Mouse (Mus musculus): ENCODE measurements at regions not wholly inside any gene's neighbourhood (a gene's known extent, or its start where the extent isn't known, plus 50 kb on each side); places are given as distances from the start of the nearest gene placed in this dataset.

DNA sequence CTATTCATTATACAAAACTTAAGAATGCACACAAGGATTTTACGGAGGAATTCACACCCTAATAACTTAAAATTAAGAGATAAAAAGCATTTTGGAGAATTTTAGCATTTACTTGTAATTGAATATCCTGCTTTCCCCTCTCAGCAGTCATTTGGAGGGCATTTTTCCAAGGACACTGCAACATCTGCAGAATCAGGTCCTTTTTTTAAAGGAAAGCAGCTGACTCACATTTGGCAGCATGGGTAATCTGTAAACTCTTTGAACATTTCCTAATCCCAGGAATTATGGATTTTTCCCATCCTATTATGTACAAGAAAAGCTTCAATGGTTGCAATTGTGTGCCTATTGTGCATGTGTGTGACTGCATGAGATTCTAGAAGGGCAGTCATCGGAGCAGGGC is 112.0 kb downstream of the Gm19410 start:
- in situ Hi-C loops (cut with MboI; ENCODE audit: unreplicated experiment in 2 of 2) = no loop called here

DNA sequence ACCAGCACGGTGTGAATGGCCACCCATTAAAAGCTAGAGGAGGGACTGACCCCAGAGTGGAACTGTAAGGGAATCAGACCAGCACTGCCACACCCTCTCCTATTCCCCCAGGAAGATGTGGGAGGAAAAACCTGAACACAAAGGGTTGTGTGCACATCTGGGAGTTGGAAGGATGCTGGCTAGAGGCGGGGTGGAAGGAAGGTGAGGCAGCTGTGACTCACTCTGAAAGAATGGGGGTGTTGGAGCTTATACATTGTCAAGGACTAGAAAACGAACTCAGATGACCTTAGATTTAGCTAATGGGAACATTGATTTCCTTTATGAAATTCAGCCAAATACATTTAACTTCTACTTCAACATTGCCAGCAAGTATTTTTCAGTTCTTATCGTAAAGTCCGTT is 116.2 kb downstream of the Gm19410 start:
- in situ Hi-C loops (cut with MboI; ENCODE audit: unreplicated experiment in 2 of 2) = no loop called here

- in situ Hi-C loops (cut with MboI; ENCODE audit: unreplicated experiment in 2 of 2) = no loop called here
These were observed 117.3 kb downstream of the Gm19410 start for GRCm38 (mm10) chr8:35882638-35883455.

GRCm38 (mm10) chr8:35883456-35883780 is 117.8 kb downstream of the Gm19410 start:
- in situ Hi-C loops (cut with MboI; ENCODE audit: unreplicated experiment in 2 of 2) = no loop called here

DNA sequence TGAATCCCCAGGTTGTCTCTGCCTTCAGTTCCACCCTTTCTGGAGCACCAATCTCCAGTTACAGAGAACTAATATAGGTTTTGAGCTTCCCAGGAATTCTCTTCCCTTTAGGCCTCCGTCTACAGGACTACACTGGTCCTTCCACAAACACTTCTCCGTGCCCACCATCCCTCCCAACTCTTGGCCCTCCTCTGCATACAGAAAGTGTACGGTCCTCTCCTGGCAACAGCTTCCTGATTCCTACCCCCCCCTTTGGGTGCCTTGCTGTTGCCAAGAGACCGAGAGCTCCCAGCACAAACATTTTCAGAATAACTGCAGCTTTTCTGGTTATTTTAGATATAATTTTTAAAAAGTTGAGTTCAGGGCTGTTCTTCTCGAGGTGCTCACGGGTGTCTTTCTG is 119.0 kb downstream of the Gm19410 start:
- in situ Hi-C loops (cut with MboI; ENCODE audit: unreplicated experiment in 2 of 2) = no loop called here

DNA sequence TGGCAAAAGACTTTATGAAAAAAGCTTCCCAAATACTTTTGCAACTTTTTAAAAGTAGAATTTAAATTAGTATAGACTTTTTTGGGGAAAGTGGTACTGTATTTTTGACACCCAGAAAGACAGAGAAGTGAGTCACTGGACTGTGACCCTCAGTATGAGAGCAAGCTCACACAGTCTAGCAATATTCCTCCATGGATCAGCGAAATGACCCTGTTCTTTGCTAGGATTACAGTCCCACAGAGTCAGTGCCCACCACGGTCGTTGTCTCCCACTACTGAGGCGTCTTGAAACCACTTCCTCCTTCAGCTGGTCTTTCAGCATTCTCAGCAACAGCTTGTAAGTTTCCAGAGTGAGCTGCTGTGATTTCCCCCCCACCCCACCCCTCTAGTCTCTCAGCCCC is 124.5 kb downstream of the Gm19410 start:
- in situ Hi-C loops (cut with MboI; ENCODE audit: unreplicated experiment in 2 of 2) = no loop called here

DNA sequence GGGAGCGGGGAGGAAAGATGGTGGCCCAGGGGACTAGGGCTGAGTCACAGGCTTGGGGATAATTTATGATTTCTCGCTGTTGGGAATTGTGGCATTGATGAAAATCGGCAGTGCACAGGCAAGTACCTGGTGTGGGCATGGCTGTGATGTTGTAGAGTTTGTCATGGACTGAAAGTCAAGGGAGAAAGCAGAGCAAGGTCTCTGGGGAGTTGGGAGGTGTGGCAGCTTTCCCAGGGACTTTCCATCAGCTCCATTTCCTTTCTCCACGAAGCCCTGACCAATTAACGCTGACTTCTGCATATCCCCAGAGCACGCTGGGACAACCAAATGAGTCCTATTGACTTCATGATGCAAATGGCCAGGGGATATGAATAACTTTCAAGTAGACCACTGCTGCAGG is 126.2 kb downstream of the Gm19410 start:
- in situ Hi-C loops (cut with MboI; ENCODE audit: unreplicated experiment in 2 of 2) = no loop called here

GRCm38 (mm10) chr8:35898493-35898892 is 132.9 kb downstream of the Gm19410 start:
- in situ Hi-C loops (cut with MboI; ENCODE audit: unreplicated experiment in 2 of 2) = no loop called here

- in situ Hi-C loops (cut with MboI; ENCODE audit: unreplicated experiment in 2 of 2) = no loop called here
These were observed 135.9 kb downstream of the Gm19410 start for GRCm38 (mm10) chr8:35901490-35901889.

- in situ Hi-C loops (cut with MboI; ENCODE audit: unreplicated experiment in 2 of 2) = no loop called here
These were observed 139.3 kb downstream of the Gm19410 start for GRCm38 (mm10) chr8:35904711-35905450.

DNA sequence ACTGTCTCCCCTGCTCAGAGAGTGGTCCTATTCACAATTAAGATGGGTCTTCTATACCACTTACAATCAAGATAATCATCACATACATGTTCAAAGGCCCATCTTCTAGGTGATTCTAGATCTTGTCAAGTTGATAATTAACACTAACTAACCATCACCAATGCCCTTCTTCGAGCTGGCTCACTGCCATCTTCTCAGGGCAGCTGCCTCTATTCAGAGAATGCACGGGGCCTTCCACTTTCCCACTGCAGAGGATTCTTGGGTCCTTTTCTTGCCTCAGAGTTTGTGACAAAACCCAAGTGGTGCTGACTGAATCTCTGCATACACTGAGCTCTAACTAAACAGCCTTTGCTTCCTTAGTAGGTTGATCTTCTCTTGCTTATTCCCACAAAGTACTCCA is 142.4 kb downstream of the Gm19410 start:
- in situ Hi-C loops (cut with MboI; ENCODE audit: unreplicated experiment in 2 of 2) = no loop called here

- in situ Hi-C loops (cut with MboI; ENCODE audit: unreplicated experiment in 2 of 2) = no loop called here
These were observed 146.7 kb downstream of the Gm19410 start for GRCm38 (mm10) chr8:35912264-35912663.

- in situ Hi-C loops (cut with MboI; ENCODE audit: unreplicated experiment in 2 of 2) = no loop called here
These were observed 150.4 kb downstream of the Gm19410 start for GRCm38 (mm10) chr8:35915878-35916518.

- in situ Hi-C loops (cut with MboI; ENCODE audit: unreplicated experiment in 2 of 2) = no loop called here
These were observed 152.0 kb downstream of the Gm19410 start for GRCm38 (mm10) chr8:35917573-35917972.

DNA sequence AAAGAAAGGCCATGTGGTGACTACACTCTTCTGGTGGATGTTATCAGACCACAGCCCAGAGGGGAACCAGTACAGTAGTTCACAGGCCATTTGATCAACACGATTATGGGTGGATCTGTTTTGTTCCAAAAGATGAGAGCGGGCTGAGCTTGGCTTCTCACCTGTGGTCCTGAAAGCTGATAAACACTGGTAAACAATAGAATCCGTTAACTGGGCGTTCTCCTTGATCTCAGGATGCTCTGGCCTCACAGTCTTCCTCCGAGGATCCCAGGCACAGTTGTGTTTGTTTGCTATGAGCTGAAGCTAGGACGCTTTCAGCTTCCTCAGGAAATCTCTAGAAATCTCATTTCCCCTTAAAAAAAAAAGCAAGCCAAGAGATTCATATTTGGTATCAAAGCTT is 153.9 kb downstream of the Gm19410 start:
- in situ Hi-C loops (cut with MboI; ENCODE audit: unreplicated experiment in 2 of 2) = no loop called here

DNA sequence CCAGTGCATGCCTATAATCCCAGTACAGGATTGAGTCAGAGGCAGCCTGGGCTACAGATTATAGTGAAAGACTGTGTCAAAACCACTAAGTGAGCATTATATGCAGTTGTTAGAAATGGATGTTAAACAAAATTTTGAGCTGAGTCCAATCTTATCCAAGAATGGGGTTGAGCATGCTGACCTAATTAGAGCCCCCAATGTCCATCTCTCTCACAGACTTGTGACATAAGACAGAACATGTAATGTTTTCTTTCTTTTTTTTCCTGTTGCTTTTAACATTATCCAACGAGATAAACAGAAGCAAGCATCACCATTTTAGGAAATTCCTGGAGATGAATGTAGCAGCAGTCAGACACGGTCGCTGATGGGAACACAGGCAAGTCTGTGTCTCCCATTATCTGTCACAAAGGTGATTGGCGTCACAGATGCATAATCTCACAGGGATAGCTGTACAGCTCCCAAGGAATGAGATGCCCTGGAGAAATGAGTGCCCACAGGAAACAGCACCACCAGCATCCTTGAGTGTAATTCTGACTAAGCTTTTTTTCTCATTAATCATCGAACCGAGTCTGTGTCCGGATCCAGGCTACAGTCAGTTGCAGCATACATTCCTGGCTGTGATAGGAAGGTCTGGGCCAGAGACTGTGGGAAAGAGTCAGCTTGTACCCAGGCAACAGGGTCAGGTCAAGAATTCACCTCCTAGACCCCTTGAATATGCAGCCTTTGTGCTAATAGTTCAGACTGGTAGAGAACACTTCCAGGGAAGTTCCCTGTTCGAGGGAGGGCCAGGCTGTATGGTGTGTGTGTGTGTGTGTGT is 154.5 kb downstream of the Gm19410 start:
- in situ Hi-C loops (cut with MboI; ENCODE audit: unreplicated experiment in 2 of 2) = no loop called here

- in situ Hi-C loops (cut with MboI; ENCODE audit: unreplicated experiment in 2 of 2) = no loop called here
These were observed 158.4 kb downstream of the Gm19410 start for GRCm38 (mm10) chr8:35924026-35924425.

- in situ Hi-C loops (cut with MboI; ENCODE audit: unreplicated experiment in 2 of 2) = no loop called here
These were observed 161.8 kb downstream of the Gm19410 start for GRCm38 (mm10) chr8:35927408-35927871.

DNA sequence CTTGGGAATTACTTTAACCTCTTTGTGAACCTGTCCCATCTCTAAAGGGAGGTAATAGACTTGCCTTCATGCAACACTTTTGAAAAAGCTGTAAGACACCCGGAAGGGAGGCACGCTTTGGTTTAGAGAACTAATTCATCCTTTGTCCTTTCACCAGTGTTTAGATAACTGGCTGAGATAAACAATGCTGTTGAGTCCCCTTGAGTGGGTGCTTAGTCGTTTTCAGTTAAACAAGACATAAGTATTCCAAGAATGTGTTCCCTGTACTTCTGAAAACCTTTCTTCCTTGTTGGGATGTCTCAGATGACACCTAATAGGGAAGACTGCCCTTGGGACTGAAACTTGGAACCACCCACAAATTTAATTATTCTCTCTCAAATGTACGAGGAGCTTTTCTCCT is 164.7 kb downstream of the Gm19410 start:
- in situ Hi-C loops (cut with MboI; ENCODE audit: unreplicated experiment in 2 of 2) = no loop called here

DNA sequence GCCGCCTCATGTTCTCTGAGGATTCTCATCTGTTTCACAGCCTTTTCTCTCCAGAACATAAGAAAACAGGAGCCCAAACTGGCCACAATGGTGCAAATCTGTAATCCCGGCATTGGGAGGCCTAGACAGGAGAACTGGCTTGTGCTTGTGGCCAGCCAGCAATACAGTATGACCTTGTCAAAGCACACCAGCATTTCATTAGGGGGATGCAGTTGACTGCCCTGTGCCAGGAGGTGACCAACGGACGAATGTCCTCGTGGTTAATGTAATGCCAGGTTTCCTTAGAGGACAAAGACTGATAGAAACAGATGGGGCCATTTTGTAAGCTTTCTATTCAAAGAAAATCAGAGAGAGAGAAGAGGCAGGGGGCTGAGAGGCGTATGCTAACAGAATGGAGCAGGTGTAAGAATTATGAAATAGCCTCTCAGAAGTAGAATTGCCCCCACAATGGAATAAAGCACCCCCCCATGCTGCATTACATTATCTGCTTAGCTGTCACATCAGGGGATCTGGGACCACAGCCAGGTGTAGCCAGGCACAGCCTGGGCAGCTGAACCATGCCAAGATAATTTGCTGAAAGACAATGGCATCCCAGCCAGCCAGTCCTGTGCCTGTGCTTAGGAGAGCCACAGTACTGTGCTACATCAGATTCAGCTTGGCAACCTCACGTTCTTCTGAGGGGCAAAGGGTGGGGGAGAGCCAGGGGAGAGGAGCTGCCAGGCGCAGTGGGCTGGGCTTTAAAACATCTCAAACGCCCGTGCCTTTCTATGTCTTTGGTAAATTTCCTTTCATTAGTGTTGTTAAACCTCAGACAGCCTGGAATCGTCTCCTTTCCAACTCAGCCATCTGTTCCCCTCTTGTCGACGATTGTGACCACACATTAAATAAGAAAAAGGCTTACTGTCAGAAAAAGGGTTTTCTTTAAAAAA is 167.9 kb downstream of the Gm19410 start:
- in situ Hi-C loops (cut with MboI; ENCODE audit: unreplicated experiment in 2 of 2) = no loop called here
